Mouse (Mus musculus): ENCODE results near the gene Tlcd2. TPM values are rescaled to one million over a fixed set of nuclear protein-coding genes. Genes with fewer than 3 reads are reported as not detected.
"Not testable (repeated sequence)": the region's sequence is repeated elsewhere in the genome, so short reads cannot be mapped to it uniquely, and the experiment has no call there.

The Tlcd2 gene
- total RNA-seq, 4 experiments from 2014 or later = 1.9 to 2.9 (median 2.4) TPM

DNA sequence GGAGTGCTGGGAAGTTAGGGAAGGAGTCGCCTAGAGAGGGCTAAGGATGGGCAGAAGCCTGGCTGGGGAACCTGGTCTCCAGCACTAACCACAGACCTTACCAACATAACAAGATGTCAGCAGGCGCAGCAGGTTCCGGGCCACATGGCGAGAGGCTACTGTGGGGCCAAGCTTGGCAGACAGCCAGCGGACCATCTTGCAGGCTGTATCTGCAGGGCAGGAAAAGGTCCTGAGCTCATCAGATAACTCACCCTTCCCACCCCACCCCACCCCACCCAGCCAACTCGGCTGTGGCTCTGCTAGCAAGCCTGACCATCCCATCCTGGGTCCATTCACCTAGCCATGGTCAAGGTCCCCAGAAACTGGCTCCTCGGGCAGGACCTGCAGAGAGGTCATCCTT, 11.8 kb upstream of the Tlcd2 start:
- DNase-seq (ENCODE audit: low spot score in 2 of 2) = no peak

DNA sequence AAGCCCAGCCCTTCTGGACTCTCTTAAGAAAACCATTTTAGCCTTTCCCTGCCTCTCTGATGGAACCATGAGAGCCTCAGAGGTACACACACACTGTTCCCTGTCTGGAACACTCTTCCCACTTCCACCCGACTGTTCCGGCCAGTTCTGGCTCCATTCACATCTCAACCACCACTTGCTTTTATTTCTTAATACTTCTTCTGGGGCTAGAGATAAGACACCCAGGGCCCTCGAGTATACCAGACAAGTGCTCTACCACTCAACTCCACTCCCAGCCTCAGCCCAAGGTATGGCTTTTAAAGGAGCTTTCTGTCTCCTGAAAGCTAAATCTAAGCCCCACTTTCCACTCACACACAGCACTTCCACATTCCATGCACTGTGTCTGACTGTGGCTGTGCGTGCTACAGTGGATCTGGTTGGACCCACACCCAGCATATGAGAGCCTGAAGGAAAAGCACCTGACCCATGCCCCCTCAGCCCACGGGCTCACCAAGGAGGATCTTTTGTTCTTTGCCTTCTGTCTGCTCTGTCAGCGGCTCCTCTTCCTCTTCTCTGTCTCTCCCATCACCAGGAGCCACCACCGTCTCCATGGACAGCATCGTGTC, 11.1 kb upstream of the Tlcd2 start:
- no peak for DNase-seq (ENCODE audit: low spot score in 2 of 2)

DNA sequence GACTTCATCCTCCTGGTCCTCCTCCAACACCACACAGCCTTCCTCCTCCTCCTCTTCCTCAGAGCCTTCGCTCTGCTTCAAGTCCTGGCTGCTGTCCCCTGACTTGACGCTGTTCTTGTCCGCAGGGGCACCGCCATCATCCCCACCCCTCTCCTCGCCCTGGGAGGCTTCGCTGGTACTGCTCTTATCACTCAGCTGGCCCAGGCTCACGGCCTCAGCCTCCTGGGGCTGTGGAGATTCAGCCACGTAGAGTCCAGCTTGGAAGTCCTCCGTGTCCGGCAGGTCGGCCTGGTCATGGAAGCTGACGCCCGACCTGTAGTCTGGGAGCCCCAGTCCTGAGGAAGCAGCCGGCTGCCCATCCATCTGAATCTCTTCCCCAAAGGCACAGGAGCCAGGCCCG, 10.6 kb upstream of the Tlcd2 start:
- DNase-seq (ENCODE audit: low spot score in 2 of 2) = no peak

DNA sequence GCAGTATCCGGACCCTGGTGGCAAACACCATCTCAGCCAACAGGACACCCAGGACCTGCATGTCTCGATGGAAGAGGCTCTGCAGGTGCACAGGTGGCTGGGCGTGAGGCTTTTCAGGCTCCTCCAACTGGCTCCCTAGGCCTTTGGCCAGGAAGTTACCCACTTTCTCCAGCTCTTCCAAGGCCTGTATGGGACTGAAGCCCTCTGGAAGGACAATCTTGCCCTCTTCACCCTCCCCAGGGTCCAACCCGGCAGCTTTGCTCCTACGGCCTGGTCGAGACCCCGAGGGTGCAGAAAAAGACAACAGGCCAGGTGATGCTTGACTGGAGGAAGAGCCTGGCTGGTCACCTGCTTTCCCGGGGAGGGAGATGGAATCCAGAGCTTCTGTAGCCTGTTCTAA, 9.4 kb upstream of the Tlcd2 start:
- DNase-seq (ENCODE audit: low spot score in 2 of 2) = no peak

DNA sequence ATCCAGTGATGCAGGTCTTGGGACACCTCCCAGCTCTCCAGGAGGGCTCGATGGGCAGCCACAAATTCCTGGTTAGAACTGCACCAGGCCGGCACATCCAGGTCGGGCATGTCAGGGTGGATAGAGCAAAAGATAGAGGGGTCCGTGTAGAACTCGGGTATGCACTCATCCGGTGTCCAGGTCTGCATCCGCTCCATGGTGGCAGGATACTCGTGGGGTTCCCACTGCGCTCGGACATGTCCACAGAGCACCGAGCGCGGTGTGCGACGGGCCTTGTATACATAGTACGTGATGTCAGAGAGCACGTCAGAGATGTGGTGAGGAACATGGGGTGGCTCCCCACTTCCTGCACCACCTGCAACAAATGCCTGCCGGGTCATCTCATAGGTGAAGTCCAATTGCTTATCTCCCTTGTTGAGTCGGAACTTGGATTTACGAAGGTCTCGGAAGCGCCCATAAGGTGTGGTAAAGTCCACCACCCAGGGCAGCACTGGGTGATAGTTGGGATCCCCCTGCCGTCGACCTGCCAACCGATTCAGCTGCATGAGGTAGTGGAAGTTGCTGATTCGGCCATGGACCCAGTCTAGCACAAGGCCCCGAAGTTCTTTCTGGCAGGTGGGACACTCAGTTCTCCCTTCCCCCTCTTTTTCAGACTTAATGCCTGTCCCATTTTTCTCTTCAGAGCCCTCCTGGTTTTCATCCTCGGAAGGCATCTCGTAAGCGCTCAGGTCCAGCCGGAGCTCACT, 8.5 kb upstream of the Tlcd2 start:
- no peak for DNase-seq (ENCODE audit: low spot score in 2 of 2)

DNA sequence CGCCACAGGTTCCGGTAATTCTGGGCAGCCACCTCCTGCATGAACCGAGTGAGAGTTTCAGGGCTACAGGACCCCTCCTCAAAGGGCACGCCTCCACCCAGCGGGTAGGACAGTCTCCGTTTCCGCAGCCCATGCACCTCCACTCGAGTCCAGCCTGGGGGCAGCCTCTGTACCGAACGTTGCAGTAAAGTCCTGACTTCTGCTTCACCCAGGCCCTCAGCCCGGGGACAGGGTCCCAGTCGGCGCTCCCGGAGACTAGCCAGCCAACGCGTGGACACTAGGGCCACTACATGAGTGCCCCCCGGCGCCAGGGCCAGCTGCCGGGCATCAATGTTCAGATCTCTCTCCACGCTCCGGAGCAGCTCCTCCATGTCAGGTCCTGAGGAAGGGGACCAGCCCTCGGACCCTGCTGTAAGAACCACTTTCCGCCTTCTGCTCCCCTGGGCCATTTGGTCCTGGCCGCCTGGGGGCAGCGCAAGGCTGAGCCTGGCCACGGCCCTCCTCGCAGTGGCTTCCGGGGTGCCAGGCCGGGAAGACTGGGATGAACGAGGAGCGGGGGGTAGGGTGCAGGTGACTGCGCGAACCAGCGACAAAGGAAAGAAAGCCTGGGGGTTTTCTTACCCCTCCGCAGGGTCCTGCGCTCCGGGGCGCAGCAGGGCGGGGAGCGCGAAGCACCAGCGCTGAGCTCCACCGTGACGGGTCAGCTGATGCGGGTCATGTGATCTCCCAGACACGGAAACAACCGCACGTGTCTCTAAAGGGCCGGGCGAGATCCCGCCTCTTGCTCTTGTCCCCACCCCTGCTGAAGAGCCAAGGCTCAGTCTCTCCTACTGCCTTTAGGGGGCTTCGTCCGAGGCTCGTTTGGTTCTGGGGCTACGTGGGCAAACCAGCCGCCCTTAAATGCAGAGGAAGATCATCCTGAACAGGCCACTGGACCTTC, 7.3 kb upstream of the Tlcd2 start, which contains the start of gene Wdr81:
Wdr81 (minus strand) TSS at position 727 of the 940 bp plus-strand sequence.
- peak; percentile 74 to 81 for DNase-seq (ENCODE audit: low spot score in 2 of 2)

DNA sequence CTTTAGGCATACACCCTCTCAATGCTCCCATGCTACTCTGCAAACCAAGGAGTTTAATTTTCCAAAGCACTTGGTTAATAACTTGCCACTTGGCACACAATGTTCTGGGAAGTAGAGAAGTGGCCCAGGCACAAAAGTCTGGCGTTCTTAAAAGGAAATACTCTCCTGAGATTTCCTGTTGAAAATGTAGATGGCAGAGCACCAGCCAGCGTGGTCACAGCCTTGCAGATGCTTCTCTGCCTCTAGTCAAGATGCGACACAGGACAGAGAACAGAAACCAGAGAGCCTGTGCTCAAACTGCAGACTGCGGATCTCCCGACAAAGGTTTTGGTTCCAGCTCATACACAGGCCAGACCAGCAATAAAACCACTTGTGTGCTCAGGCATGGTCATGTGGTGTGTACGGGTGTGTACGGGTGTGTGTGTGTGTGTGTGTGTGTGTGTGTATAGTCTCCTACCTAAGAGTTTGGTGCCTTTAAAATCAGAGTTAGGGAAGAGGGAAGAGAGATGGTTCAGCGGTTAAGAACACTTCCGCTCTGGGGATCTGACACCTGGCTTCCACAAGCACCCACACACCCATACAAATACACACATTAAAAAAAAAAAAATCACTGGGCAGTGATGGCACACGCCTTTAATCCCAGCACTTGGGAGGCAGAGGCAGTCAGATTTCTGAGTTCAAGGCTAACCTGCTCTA, 6.3 kb upstream of the Tlcd2 start:
- no peak for DNase-seq (ENCODE audit: low spot score in 2 of 2)

DNA sequence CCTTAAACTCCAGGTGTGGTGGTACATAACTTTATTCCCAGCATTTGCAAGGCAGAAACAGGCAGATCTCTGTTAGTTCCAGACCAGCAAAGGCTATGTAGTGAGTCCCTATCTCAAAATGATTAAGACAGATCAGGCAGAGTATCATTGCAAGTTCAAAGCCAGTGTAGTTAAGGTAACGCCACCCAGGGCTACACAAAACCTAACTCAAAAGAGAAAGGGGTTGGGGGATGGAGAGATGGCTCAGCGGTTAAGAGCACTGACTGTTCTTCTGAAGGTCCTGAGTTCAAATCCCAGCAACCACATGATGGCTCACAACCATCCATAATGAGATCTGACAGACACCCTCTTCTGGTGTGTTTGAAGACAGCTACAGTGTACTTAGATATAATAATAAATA, 5.5 kb upstream of the Tlcd2 start:
- DNase-seq (ENCODE audit: low spot score in 2 of 2) = not testable (repeated sequence)

DNA sequence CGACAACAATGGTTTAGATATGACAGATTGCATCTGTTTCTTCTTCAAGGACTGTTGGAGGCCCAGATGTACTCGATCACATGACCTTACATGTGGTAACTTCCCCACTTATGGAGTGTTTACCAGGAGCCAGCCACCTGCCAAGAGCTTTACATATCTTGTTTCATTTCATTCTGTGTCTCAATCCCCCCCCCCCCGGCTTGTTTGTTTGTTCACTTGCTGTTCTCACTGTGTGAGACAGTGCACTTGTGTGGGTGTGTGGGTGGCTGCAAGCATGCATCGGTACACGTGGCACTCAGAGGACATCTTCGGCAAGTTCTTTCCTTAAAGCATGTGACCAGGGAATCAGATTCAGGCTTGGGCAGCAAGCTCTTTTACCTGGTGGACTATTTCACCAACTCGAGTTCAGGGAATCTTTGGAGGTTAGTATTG, 5.1 kb upstream of the Tlcd2 start:
- DNase-seq (ENCODE audit: low spot score in 2 of 2) = no peak

DNA sequence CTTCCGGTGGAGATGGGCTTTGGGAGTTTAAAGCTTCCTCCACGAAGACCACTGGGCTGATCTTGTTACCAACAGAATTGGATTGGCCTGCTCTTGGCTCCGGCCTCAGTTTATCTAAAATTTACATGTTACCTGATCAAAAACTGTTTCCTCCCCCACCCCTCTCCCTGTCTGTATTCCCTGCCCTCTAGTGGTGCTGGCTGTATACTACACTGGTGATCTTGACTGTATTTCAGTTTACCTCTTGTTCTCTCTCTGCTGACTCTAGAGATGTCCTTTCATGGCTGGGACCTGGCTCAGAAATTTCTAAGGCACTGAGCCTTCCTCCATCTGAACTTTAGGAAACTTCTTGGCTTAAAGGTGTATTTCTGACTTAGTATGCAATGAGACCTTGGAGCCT, 3.3 kb upstream of the Tlcd2 start:
- no peak for DNase-seq (ENCODE audit: low spot score in 2 of 2)

DNA sequence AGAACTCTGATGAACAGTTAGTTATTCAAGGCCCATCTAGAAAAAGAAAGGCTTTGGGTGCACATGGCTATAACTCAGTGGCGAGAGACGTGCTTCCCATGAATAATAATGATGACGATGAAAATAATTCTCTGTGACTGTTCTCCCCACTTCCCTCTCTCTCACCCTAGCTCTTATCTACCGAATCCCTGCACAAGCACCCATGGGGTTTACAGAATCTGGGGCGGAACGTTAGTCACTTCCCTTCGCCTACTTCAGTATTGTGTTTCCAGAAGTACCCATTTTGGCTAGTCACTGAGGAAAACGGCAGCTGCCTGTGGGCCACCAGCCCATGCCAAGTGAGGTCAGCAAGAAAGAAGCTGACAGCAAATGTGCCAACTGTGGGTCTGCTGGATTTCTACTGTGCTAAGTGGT, 2.9 kb upstream of the Tlcd2 start:
- peak; percentile 40 to 55 for DNase-seq (ENCODE audit: low spot score in 2 of 2)

DNA sequence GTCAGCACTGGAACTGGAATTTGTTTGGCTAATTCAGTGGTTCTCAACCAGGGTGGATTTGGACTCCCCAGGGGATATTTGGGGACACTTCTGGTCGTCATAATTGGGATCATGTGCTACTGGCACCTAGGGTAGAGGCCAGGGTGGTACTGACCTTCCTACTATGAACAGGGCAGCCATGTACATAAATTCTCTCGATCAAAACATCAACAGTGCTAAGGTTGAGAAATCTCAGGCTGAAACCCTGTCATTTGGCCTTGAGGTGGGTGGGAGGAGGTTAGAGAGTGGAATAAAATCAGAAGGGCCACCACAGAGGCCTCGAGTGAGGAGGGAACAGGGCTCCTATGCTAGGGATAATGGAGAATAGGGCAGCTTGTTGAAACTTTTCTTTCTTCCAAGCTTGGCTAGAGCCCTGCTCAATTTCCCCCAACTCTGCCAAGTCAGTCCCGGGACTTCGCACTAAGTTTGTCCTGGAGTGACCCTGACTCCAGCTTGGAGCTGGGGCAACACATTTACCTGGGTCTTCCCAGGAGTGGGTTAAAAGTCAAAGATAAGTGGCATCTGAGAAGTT, 2.3 kb upstream of the Tlcd2 start:
- peak; percentile 49 to 57 for DNase-seq (ENCODE audit: low spot score in 2 of 2)

DNA sequence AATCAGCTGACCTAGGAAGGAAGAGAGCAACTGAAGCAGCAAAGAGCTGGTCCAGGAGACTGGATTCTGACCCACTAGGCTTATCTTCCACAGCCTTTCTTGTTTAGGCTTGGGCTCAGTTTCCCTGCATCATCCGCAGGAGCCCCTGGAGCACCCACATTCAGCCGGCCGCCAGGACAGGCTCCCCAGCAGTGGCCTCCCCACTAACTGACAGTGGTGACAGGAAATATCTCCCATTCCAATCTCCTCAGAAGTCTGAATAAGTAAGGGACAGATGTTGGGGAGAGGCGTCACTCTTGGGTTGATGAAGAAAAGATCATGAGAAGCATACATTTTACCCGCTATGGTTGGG, 1.8 kb upstream of the Tlcd2 start:
- no peak for DNase-seq (ENCODE audit: low spot score in 2 of 2)

DNA sequence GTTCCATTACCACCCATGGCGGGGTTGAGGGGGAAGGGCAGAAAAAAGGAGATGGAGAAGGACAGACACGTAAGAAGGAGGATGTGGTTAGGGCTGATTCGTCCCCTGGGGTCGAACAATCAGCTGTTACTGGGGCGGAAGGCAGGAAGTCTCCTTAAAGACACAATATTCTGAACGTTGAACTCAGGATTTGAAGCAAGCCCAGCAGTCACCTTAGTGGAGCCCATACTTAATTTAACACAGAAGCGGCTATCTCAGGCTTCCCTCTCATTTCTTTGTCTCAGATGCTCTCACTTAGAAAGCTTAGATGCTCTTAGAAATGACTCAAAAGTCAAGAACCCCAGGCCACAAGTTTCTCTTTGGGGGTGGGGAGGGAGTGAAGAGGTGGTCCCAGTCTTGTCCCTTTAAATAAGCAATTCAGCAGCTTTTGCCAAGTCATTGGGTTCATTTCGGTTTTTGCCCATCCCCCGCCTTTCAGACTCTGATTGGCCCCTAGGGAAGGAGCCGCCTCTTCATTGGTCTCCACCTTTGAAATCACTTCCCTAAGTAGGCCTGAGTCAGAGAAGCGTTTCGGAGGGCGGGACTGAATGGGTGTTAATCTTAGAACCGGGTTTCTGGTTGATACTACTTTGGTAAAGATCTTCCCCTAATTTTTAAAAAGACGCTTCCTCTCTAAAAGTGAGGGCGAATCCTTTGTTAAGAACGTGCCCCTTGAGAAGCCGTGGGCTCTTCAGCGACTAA, 1.2 kb upstream of the Tlcd2 start:
- peak; percentile 89 to 90 for DNase-seq (ENCODE audit: low spot score in 2 of 2)

DNA sequence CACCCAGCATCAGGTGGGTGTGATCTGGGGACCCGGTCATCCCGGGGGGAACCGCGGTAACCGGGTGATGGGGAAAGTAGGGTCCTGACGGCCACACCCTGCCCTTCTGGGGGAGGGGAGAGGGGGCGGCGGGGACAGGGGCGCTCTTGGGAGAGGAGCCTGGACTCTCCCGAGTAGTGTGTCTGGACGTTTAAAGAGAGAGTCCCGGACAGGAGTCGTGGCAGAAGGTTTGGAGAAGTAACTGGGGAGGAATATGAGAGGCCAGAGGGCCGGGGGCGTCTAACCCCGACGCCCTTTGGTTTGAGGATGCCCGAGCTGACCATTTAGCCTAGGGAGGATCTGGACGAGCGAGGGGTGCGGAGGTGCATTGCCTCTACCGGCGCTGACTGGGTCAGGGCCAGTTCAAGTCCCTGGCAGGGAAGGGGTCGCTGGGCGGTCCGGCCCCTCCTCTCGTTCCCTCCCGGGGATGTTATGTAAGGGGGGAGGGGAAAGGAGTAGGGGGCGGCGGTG, 283 bp downstream of the Tlcd2 start:
- no peak for DNase-seq (ENCODE audit: low spot score in 2 of 2)

DNA sequence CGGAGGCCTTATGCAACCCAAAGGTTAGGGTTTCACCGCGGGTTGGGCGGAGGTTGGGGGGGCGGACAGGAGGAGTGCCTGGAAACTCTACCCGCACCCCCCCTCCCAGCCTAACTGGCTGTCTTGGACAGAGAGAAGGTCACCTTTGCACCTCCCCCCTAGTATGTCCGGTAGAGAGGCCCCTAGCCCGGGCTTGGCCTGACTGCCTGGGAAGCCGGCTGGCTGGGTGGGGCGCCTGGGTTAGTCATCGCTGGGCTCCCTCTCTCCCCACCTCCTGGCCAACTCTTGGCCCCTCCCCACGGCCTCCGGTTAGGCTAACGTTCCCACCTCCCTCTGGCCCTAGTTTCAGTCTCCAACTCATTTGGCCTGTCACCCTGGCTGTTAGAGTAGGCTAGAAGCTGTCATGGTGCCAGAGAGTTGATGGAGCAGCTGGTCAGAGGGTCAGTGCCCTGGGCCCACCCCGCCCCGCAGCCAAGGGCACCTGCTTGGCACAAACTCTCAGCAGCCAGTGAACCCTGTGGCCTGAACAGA, 803 bp downstream of the Tlcd2 start:
- DNase-seq (ENCODE audit: low spot score in 2 of 2) = peak; percentile 92 to 95

DNA sequence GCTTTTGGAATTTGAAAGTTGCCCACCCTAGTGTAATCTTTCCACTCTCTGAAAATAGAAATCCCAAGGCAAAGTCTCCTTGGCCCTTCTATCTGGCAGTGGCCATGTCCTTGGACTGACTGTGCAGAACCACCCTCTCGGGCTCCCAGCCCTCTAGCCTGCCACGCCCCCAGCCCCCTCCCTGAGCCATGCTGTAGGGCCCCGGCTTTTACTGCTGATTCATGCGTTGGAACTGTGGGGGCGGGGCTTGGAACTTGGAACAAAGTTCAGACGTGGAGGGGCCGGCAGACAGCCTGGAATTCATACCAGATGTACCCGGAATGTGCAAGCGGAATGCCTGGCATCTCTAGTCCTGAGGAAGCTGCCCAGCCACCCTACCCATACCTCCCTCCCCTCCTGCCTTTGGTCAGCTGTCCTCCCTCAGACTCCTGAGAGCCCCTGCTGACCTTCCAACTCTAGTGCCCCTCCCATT, 1.4 kb downstream of the Tlcd2 start:
- DNase-seq (ENCODE audit: low spot score in 2 of 2) = peak; percentile 87 to 94

DNA sequence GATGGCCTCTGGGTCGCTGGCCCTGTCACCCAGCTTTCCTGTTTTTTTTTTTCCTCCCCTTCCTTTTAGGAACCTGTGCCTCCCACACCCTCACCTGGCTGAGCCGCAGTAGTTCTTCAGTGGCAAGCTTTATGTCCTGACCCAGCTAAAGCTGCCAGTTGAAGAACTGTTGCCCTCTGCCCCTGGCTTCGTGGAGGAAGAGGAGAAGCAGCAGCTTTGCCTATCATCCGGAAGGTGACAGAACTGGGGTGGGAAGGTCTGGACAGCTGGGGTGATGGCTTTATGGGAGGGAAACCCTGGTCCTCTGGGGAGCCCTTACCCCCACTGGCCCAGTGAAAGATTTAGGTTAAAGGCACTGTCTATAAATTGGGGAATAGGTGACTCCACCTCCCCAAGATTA, 2.1 kb downstream of the Tlcd2 start:
- no peak for DNase-seq (ENCODE audit: low spot score in 2 of 2)

DNA sequence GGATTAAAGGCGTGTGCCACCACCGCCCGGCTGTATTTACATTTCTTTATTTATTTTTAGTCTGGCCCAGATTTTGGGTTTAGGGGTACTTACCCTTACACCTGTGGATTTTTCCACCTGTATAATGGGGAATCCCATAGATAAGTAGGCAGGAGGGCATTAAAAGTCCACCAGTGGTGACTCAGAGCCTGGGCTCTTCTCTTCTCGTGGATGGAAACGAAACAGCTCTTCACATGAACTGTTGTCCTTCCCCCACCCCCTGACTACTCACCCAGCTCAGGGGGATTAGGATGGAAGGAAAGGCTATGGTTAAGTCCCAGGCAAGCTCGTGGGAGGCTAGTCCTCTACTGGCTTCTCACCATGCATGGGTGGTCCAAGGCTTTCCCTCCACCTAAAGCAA, 2.9 kb downstream of the Tlcd2 start:
- no peak for DNase-seq (ENCODE audit: low spot score in 2 of 2)

DNA sequence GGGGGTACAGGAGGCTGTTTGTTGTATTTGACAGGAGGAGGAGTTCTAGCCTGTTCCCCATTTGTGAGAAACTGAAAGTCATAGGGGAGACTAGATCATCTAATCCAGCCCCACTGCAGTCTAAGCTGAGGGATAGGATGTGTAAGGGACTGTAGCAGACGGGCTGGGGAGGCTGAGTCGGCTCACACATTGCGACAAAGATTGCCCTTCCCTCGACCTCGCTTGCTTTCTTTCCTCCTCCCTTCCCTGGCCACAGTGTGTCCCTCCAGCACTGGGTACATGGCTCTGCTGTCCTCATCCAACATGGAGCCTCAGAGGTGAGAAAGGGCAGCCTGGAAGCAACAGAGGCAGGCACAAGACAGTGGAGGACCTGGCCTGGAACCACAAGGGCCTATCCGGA, 3.5 kb downstream of the Tlcd2 start:
- DNase-seq (ENCODE audit: low spot score in 2 of 2) = no peak

All from gastrocnemius, adult 8-10 months (tissue).